Mouse (Mus musculus) kidney, adult 2 months (tissue): ENCODE results near the gene Lrrc45. TPM values are rescaled to one million over a fixed set of nuclear protein-coding genes. Genes with fewer than 3 reads are reported as not detected.
A peak's percentile ranks its signal among the peaks of the same experiment; 100 is the strongest.

Experiments used
- DNase-seq: peaks from one replicate; pipeline ENCODE4 v3.0.0; 2021
- H3K27ac ChIP-seq: fragments of 200-500 bp; 2 replicates; pipeline ENCODE4 v1.5.1; 2012; ENCODE audit warnings: low read depth, low read length, control low read depth, inconsistent platforms; ENCODE audit not compliant: insufficient read depth
- H3K27me3 ChIP-seq: fragments of 200-500 bp; replicated peaks from 2 replicates; pipeline ENCODE4 v1.6.1; 2012; ENCODE audit warnings: mild to moderate bottlenecking, moderate library complexity, low read length, inconsistent platforms; ENCODE audit not compliant: control insufficient read depth, insufficient read depth
- H3K36me3 ChIP-seq: fragments of 200-500 bp; 2 replicates; pipeline ENCODE4 v1.6.1; 2012; ENCODE audit warnings: mild to moderate bottlenecking, moderate library complexity, low read length, inconsistent platforms; ENCODE audit not compliant: control insufficient read depth, insufficient read depth
- H3K4me1 ChIP-seq: fragments of 200-500 bp; 2 replicates; pipeline ENCODE4 v1.6.1; 2011; ENCODE audit warnings: low read length; ENCODE audit not compliant: control insufficient read depth, insufficient read depth
- H3K4me3 ChIP-seq: fragments of 200-500 bp; 2 replicates; pipeline ENCODE4 v1.5.1; 2011; ENCODE audit warnings: mild to moderate bottlenecking, low read depth, low read length, control low read depth; ENCODE audit not compliant: insufficient read depth
- CTCF ChIP-seq: fragments of 200-500 bp; conservative IDR thresholded peaks from 2 replicates; pipeline ENCODE4 v1.5.1; 2011; ENCODE audit warnings: low read depth, mild to moderate bottlenecking, control low read depth, low read length, moderate library complexity, mixed read lengths; ENCODE audit not compliant: insufficient read depth, insufficient read length
- POLR2A ChIP-seq: fragments of 200-500 bp; IDR thresholded peaks from one replicate; pipeline ENCODE4 v1.6.1; 2011; ENCODE audit warnings: low read depth, low read length, control low read depth
- WGBS: fragments of 180-500 bp; shearing (Covaris S2); methylation state at CpG from one replicate; pipeline ENCODE4 v1.1.7; 2018; 5-methylcytosine and 5-hydroxymethylcytosine counted together
- polyA plus RNA-seq: library from polyadenylated mRNA; depleted of rRNA; stranded (reverse); fragments of >200 nt; gene quantifications from 2 replicates; pipeline ENCODE4 v1.2.3, GENCODE M21; 2012

The Lrrc45 gene
- polyA plus RNA-seq, 1 experiment, result 17.5 TPM

- DNase-seq, result peak; percentile 76
- TF ChIP-seq CTCF (no peak), POLR2A (no peak)
- 20% methylated on average over 6 of the region's 6 CpGs for WGBS
- H3K4me1 ChIP-seq, result peaks cover 8% of the 10 kb centered on the region; the same call in 1 of the 2 replicates
- H3K36me3 ChIP-seq, result no peaks in the 10 kb centered on the region
- H3K4me3 ChIP-seq, result no peak overlapping the region
- no peaks in the 10 kb centered on the region for H3K27me3 ChIP-seq
- no peak overlapping the region for H3K27ac ChIP-seq
These were observed 19.8 kb downstream of the Lrrc45 start for GRCm38 (mm10) chr11:120733521-120733920.

DNA sequence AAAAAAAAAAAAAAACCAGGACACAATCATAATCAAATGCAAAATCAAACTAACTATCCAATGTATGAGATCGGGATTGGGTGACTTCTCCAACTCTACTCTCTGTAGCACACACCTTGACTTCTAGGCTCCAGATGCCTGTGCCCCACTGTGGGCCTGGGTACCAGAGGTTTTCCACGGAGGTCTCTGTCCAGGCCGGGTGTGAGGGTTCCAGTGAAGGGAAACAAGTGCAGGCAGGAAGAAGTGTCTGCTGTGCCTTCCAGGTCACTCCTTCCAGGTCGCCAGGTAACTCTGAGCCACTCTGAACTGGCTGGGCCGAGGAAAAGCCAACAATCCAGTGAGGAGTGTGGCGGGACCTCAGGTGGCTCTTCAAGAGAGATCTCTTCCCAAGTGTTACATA is 22.7 kb downstream of the Lrrc45 start:
- DNase-seq, result no peak
- WGBS, result 79% methylated on average over 6 of the region's 6 CpGs
- no peaks in the 10 kb centered on the region for H3K27me3 ChIP-seq

DNA sequence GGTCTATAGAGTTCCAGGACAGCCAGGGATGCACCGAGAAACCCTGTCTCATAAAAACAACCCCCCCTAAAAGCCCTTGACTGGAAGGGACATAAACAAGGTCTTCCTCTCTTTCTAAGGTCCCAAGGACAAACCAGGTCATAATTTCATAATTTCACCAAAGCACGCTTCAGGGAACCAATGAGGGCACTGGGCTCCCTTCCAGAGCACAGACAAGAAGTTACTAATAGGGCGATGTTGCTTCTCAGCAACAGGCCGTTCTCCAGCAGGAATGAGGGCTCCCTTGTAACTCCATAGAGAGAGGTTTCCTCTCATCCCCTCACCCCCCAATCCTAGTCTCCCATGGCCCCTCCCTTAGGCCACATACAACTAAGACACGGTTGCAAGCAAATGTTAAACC is 27.3 kb downstream of the Lrrc45 start:
- H3K4me1 ChIP-seq, result no peaks in the 10 kb centered on the region

More for the DNA sequence above, 22.7 kb downstream of the Lrrc45 start:
- Histone ChIP-seq H3K4me3 (no peak overlapping the region), H3K27ac (no peak overlapping the region), H3K36me3 (no peaks in the 10 kb centered on the region), H3K4me1 (peaks cover 8% of the 10 kb centered on the region; the same call in 1 of the 2 replicates)
- TF ChIP-seq POLR2A, result no peak
- no peak for TF ChIP-seq CTCF

DNA sequence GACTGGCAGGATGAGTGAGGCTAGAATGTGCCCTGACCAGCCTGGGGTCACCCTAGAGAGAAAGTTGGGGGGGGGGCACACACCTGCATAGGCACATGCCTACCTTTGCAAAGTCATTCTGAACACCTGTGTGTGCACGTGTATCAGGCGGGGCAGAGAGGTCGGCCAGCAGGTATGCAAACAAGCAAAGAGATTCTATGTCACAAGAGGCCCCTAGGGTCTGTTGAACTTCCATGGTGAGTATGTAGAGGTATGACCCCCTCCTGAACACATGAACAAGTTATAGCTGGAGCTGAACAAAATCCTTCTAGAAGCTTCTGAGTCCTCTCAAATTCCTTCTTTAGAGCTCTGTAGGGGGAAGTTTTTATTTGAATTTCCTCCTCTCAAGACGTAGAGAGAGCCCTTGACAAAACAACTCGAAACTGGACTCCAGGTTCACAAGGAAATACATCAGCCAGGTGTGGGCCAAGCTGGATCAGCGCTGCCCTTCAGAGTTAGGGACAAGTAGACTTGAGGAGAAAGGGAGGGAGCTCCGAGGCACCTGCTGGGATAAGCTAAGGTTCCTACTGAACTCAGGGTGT is 30.5 kb downstream of the Lrrc45 start:
- no peak for DNase-seq
- H3K27me3 ChIP-seq, result no peaks in the 10 kb centered on the region
- H3K36me3 ChIP-seq, result no peaks in the 10 kb centered on the region
- TF ChIP-seq POLR2A (no peak), CTCF (no peak)
- 74% methylated on average over 7 of the region's 7 CpGs for WGBS
- 0 out of 2 replicates have a peak, but pooled peaks cover 4% of the 10 kb centered on the region for H3K4me1 ChIP-seq
- no peak overlapping the region for H3K27ac ChIP-seq
- no peak overlapping the region for H3K4me3 ChIP-seq

More for the DNA sequence above, 27.3 kb downstream of the Lrrc45 start:
- Histone ChIP-seq H3K27me3 (no peaks in the 10 kb centered on the region), H3K4me3 (no peak overlapping the region), H3K27ac (no peak overlapping the region), H3K36me3 (no peaks in the 10 kb centered on the region)
- TF ChIP-seq CTCF (no peak), POLR2A (no peak)
- WGBS, result 91% methylated on average over 5 of the region's 5 CpGs
- DNase-seq, result no peak

DNA sequence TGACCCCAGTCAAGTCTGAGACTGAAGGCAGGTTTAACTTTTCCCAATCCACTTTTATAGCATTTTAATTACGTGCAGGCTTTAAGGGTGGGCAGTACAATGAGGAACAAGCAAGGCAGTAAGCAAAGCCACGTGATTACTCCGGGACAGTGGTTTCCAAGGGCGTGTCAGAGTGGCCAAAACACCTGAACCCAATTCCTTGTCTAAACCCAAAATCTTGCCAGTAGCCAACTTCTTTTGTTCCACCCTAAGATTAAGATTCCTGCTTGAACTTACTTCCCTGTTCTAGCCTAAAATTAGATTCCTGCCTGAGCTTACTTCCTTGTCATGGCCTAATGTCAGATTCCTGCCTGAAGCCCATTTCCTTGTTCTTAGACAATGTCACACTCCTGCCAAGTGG is 34.2 kb downstream of the Lrrc45 start:
- no peaks in the 10 kb centered on the region for H3K27me3 ChIP-seq
- no peaks in the 10 kb centered on the region for H3K36me3 ChIP-seq
- WGBS, result 61% methylated on average over 4 of the region's 4 CpGs
- no peak for TF ChIP-seq POLR2A
- TF ChIP-seq CTCF, result no peak
- DNase-seq, result peak; percentile 38
- H3K4me3 ChIP-seq, result no peak overlapping the region
- H3K27ac ChIP-seq, result peak overlapping the region; percentile 75
- H3K4me1 ChIP-seq, result 0 out of 2 replicates have a peak, but pooled peaks cover 4% of the 10 kb centered on the region

GRCm38 (mm10) chr11:120749430-120749829 is 35.7 kb downstream of the Lrrc45 start:
- WGBS, result 68% methylated on average over 8 of the region's 8 CpGs
- Histone ChIP-seq H3K27me3 (no peaks in the 10 kb centered on the region), H3K27ac (no peak overlapping the region), H3K4me1 (0 out of 2 replicates have a peak, but pooled peaks cover 4% of the 10 kb centered on the region), H3K4me3 (no peak overlapping the region), H3K36me3 (no peaks in the 10 kb centered on the region)
- peak; percentile 57 for DNase-seq
- TF ChIP-seq CTCF, result peak; percentile 73
- no peak for TF ChIP-seq POLR2A

DNA sequence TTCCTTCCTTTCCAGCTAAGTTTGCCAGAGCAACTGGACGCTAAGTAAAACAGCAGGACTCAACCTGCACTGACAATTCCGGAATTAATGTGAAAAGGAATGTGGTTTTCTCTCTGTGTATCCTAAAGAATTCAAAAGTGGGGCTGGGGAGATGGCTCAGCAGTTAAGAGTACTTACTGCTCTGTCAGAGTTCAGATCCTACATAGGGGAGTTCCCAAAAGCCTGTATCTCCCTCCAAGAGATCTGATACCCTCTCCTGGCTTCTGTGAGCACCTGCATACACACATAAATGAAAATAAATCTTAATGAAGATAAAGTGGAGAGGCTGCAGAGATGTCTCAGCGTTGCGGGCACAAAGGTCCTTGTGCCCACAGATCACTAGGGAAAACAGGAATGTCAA is 37.9 kb downstream of the Lrrc45 start:
- no peaks in the 10 kb centered on the region for H3K27me3 ChIP-seq
- 0 out of 2 replicates have a peak, but pooled peaks cover 4% of the 10 kb centered on the region for H3K4me1 ChIP-seq
- no peaks in the 10 kb centered on the region for H3K36me3 ChIP-seq
- H3K4me3 ChIP-seq, result no peak overlapping the region
- TF ChIP-seq CTCF, result no peak
- no peak for TF ChIP-seq POLR2A
- H3K27ac ChIP-seq, result no peak overlapping the region
- WGBS, result 69% methylated on average over 4 of the region's 4 CpGs
- DNase-seq, result no peak
